Mouse (Mus musculus) myocyte (in vitro differentiated cells): ENCODE measurements around the gene Pamr1.

Source experiments
- CEBPB ChIP-seq: IDR thresholded peaks from 2 replicates; pipeline ENCODE4 v1.6.1; 2011; ENCODE audit warnings: mild to moderate bottlenecking, moderate library complexity; ENCODE audit not compliant: poor library complexity, insufficient read depth, severe bottlenecking
- E2F4 ChIP-seq: IDR thresholded peaks from one replicate; pipeline ENCODE4 v1.6.1; 2011; ENCODE audit warnings: mild to moderate bottlenecking, control low read depth, moderate library complexity; ENCODE audit not compliant: insufficient read depth
- MAX ChIP-seq: IDR thresholded peaks from one replicate; pipeline ENCODE4 v1.6.1; 2011; ENCODE audit warnings: low read depth, mild to moderate bottlenecking, control low read depth
- MYOD1 ChIP-seq, 3 experiments: IDR thresholded peaks; one replicate each; pipeline ENCODE4 v1.6.1; 2011; ENCODE audit warnings: control low read depth in 2 of 3, low read depth in 2 of 3, mild to moderate bottlenecking in 2 of 3, moderate library complexity in 1 of 3; ENCODE audit not compliant: insufficient read length in 2 of 3, control insufficient read depth in 1 of 3
- MYOG ChIP-seq, 3 experiments: IDR thresholded peaks; one replicate each; pipeline ENCODE4 v1.6.1; 2011; ENCODE audit warnings: control low read depth in 2 of 3, low read depth in 2 of 3, mild to moderate bottlenecking in 2 of 3; ENCODE audit not compliant: insufficient read length in 2 of 3, control insufficient read depth in 1 of 3, insufficient read depth in 1 of 3
- POLR2A ChIP-seq: IDR thresholded peaks from one replicate; pipeline ENCODE4 v1.6.1; 2011; ENCODE audit warnings: low read depth, mild to moderate bottlenecking, control low read depth, moderate library complexity; ENCODE audit not compliant: insufficient read length
- POLR2AphosphoS2 ChIP-seq: IDR thresholded peaks from one replicate; pipeline ENCODE4 v1.6.1; 2011; ENCODE audit warnings: low read depth, control low read depth; ENCODE audit not compliant: insufficient read length
- SRF ChIP-seq: IDR thresholded peaks from one replicate; pipeline ENCODE4 v1.6.1; 2011; ENCODE audit warnings: low read depth; ENCODE audit not compliant: control insufficient read depth, insufficient read length
- TCF12 ChIP-seq: IDR thresholded peaks from one replicate; pipeline ENCODE4 v1.6.1; 2011; ENCODE audit warnings: mild to moderate bottlenecking, control low read depth; ENCODE audit not compliant: poor library complexity, insufficient read depth, severe bottlenecking
- TCF3 ChIP-seq: IDR thresholded peaks from one replicate; pipeline ENCODE4 v1.6.1; 2011; ENCODE audit warnings: low read depth, control low read depth; ENCODE audit not compliant: insufficient read length
- USF1 ChIP-seq: IDR thresholded peaks from one replicate; pipeline ENCODE4 v1.6.1; 2011; ENCODE audit warnings: low read depth, mild to moderate bottlenecking, control low read depth, moderate library complexity

DNA sequence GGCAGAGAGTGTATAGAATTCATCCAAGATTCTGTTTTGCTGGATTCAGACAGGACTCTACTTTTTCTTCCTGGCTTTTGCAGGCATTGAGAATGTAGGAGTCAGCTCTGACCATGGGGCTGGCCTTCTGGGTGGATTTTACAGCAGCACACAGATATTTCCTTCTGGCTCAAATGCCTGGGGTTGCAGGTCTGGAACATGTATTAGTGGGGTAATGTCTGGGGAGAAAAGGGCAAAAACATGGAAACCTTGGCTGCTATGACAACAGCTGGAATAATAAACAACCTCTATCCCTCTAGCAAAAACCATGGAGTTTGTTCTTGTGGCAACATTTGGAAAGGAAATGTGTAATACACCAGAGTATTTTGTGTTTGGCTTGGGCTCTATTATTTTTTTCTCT is 29.9 kb upstream of the Pamr1 start:
- TF ChIP-seq SRF (no peak), POLR2A (no peak), E2F4 (no peak), POLR2AphosphoS2 (no peak), MYOG (IDR thresholded peaks at IDR 0.05; ENCODE audit: control insufficient read depth in 1 of 3, insufficient read depth in 1 of 3, insufficient read length in 2 of 3, low read depth in 2 of 3) (no peak), TCF3 (no peak), MAX (no peak), USF1 (no peak), TCF12 (no peak), MYOD1 (IDR thresholded peaks at IDR 0.05; ENCODE audit: control insufficient read depth in 1 of 3, insufficient read length in 2 of 3, low read depth in 2 of 3) (no peak), CEBPB (no peak)
